Mouse (Mus musculus): ENCODE results near the gene Slc25a43.

- no peak for TF ChIP-seq EP300 (IDR thresholded peaks at IDR 0.05; ENCODE audit: low read length)
- no peak for TF ChIP-seq MAFK (IDR thresholded peaks at IDR 0.05; ENCODE audit: insufficient replicate concordance, low read length)
- no peak for TF ChIP-seq POLR2A (IDR thresholded peaks at IDR 0.05; ENCODE audit: low read depth, low read length)
- no peak for TF ChIP-seq CTCF (conservative IDR thresholded peaks at IDR 0.05 in 1 of 2, IDR thresholded peaks at IDR 0.05 in 1 of 2; ENCODE audit: low read depth in 2 of 2, low read length in 2 of 2)
- no peak for TF ChIP-seq UBTF (IDR thresholded peaks at IDR 0.05; ENCODE audit: low read depth, low read length)
- TF ChIP-seq USF1 (IDR thresholded peaks at IDR 0.05; ENCODE audit: low read depth, low read length) = no peak
- TF ChIP-seq NRF1 (IDR thresholded peaks at IDR 0.05; ENCODE audit: low read depth, low read length) = no peak
- TF ChIP-seq SIN3A (IDR thresholded peaks at IDR 0.05; ENCODE audit: low read length) = no peak
- TF ChIP-seq ZMIZ1 (IDR thresholded peaks at IDR 0.05; ENCODE audit: low read depth, low read length) = no peak
- no peak for TF ChIP-seq ZNF384 (IDR thresholded peaks at IDR 0.05; ENCODE audit: low read depth, low read length)
- no peak for TF ChIP-seq GABPA (IDR thresholded peaks at IDR 0.05; ENCODE audit: insufficient replicate concordance, low read depth, low read length)
- TF ChIP-seq MEF2A (IDR thresholded peaks at IDR 0.05; ENCODE audit: borderline replicate concordance, low read depth, low read length) = no peak
Observed at GRCm38 (mm10) chrX:36752586-36752985, 9.1 kb downstream of the Slc25a43 start.
